8 mouse cellular contexts compared by ENCODE assay signal in the genomic region with DNA sequence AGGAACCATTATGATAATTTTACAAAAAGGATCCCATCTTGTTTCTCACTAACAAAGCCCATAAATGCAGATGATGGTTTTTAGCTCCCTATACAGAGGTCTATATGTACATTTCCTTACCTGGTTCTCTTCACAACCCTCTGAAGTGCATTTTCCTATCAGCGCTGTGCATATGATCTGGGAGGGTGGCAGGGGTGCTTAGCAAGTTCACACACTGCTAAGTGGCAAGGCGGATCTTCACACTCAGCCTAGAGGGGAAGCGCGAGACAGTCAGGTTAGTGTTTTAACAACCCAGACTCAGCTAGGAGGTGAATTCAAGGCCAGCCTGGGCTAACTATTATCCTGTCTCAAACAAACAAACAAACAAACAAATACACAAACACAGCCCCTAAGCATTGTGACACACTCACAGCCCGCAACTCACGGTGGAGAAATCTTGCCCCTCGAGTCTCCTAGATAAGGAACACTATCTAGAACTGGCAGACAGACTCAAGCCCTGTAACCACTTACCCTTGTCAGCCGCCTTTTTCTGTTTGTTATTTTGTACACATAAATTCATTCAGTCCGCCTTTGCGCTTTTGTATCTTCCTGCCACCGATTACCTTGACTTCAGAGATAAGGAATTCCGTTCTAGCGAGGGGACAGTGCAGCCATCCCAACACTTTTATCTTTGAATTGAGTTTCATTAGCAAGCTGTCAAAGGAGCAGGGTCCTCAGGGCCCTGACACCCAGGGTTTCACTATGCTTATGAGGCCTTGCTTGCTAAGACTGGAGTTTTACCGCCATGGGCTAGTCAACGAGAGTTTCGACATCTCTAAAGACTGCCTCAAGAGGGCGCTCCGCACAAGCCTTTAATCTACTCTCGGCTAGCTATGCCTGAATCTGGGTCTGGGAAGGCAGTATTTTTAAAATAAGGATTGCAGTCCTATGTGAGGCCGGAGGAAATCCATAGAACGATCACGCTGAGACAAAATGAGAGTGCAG. TPM values are rescaled to one million over a fixed set of nuclear protein-coding genes. Genes with fewer than 3 reads are reported as not detected.
A peak's percentile ranks its signal among the peaks of the same experiment; 100 is the strongest.
DNase-seq lines count a peak whose midpoint lies in the region; ATAC-seq lines count a peak whose summit lies in the region.

No protein-coding gene starts in this region.

- no peaks in the 10 kb centered on the region for H3K27me3 ChIP-seq in hindbrain, embryonic 14.5 days (ENCODE audit: control insufficient read depth, insufficient read depth, low read length)

- H3K9ac ChIP-seq in hindbrain, embryonic 14.5 days = no peak overlapping the region

- H3K4me1 ChIP-seq in hindbrain, embryonic 14.5 days (replicated peaks; ENCODE audit: control insufficient read depth, insufficient read depth, low read length) = 0 out of 2 replicates have a peak, but pooled peaks cover 5% of the 10 kb centered on the region

- 47% methylated on average over 22 of the region's 22 CpGs for WGBS in hindbrain, embryonic 14.5 days

- no peak overlapping the region for H3K4me2 ChIP-seq in hindbrain, embryonic 14.5 days (replicated peaks)

- H3K36me3 ChIP-seq in hindbrain, embryonic 14.5 days (replicated peaks; ENCODE audit: control insufficient read depth, insufficient read depth) = no peaks in the 10 kb centered on the region

- peak; percentile 86 for DNase-seq in R1 (ENCODE audit: low read depth, low spot score)
- DNase-seq in cerebellum, postnatal 25 days = peak; percentile 87 to 91
- DNase-seq in frontal cortex, postnatal 36 days (ENCODE audit: low spot score in 2 of 2) = peak; percentile 81 to 91
- peak; percentile 94 for DNase-seq in hindbrain, embryonic 14.5 days (ENCODE audit: low spot score)
- DNase-seq in layer of hippocampus, postnatal 36 days = peak; percentile 77 to 83
- peak; percentile 79 for DNase-seq in lung, postnatal 25 days (ENCODE audit: low spot score)
- peak; percentile 86 for DNase-seq in retina, postnatal 1 day
- peak; percentile 57 to 62 for DNase-seq in thymus, postnatal 36 days

- no peaks in the 10 kb centered on the region for H3K9me3 ChIP-seq in hindbrain, embryonic 14.5 days (ENCODE audit: control insufficient read depth, low read length)

- no peak overlapping the region for H3K27ac ChIP-seq in hindbrain, embryonic 14.5 days

- ATAC-seq in hindbrain, embryonic 14.5 days (ENCODE audit: low FRiP score) = peak; percentile 82

- H3K4me3 ChIP-seq in hindbrain, embryonic 14.5 days (replicated peaks; ENCODE audit: low read length) = no peak overlapping the region

RNA-seq across cellular contexts. Expression of a gene that starts 53.0 kb away (rescaled TPM):
- 5.2 and 6.3 TPM in 2 replicates for polyA plus RNA-seq in hindbrain, embryonic 14.5 days (2014; fragmentation: Nextera tagmentation; extraction: Ambion mirVana)
- total RNA-seq in layer of hippocampus, postnatal 36 days (2021) = 10 to 100 TPM; 36.8 to 43.9 TPM
